Mouse (Mus musculus): ENCODE measurements around the gene Meaf6. TPM values are rescaled to one million over a fixed set of nuclear protein-coding genes. Genes with fewer than 3 reads are reported as not detected.

The Meaf6 gene
- polyA plus RNA-seq, 1 experiment: 140 TPM

DNA sequence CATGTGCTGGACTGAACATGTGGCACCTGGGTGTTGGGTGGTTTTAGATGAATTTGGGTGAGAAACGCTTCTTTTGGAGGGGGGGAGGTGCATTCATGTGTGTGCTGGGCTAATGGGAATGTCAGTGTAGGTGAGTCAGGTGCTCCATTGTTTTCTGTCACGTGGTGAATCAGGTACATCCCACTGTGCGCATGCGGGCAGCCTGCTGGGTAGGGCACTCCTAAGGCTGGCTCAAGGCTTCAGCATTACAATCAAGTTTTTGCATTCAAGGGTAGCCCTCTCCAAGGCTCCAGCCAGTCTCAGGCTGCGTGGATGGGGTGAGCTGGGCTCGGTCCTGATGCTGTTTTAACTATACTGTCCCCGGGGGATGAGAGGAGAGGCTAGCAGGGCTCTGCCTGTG, 77.8 kb downstream of the Meaf6 start:
- DNase-seq (ENCODE audit: low read depth): no peak
- TF ChIP-seq POLR2A (IDR thresholded peaks at IDR 0.05; ENCODE audit: borderline replicate concordance, extremely low read depth, insufficient read depth, insufficient read length, poor library complexity, severe bottlenecking): no peak
- no peak for TF ChIP-seq CTCF (IDR thresholded peaks at IDR 0.05; ENCODE audit: borderline replicate concordance, extremely low read depth, insufficient read depth, insufficient read length)

Other genes with a start within 250 kb of the Meaf6 start
- gene Yrdc, start 234.5 kb upstream of the Meaf6 start, polyA plus RNA-seq (2012; rRNA removed): 56.4 and 79.6 TPM in 2 replicates
- gene 1110065P20Rik, start 233.9 kb upstream of the Meaf6 start, polyA plus RNA-seq (2012; rRNA removed): 71.3 and 98.0 TPM in 2 replicates
- 48.8 and 50.3 TPM in 2 replicates for gene Maneal, start 223.0 kb upstream of the Meaf6 start, polyA plus RNA-seq (2012; rRNA removed)
- gene Epha10, start 204.2 kb upstream of the Meaf6 start, polyA plus RNA-seq (2012; rRNA removed): 18.0 and 25.0 TPM in 2 replicates
- 18.3 and 22.3 TPM in 2 replicates for gene 9930104L06Rik, start 148.1 kb upstream of the Meaf6 start, polyA plus RNA-seq (2012; rRNA removed)
- gene Cdca8, start 145.8 kb upstream of the Meaf6 start, polyA plus RNA-seq (2012; rRNA removed): 29.5 and 34.1 TPM in 2 replicates
- gene Rspo1, start 98.7 kb upstream of the Meaf6 start, polyA plus RNA-seq (2012; rRNA removed): 5.1 and 6.3 TPM in 2 replicates
- 95.4 and 95.6 TPM in 2 replicates for gene Gnl2, start 68.5 kb upstream of the Meaf6 start, polyA plus RNA-seq (2012; rRNA removed)
- gene Dnali1, start 19.4 kb upstream of the Meaf6 start, polyA plus RNA-seq (2012; rRNA removed): 1.2 and 1.8 TPM in 2 replicates
- gene Snip1, start 18.5 kb upstream of the Meaf6 start, polyA plus RNA-seq (2012; rRNA removed): 19.0 and 20.6 TPM in 2 replicates
- 0.57 and 0.85 TPM in 2 replicates for gene Zc3h12a, start 42.7 kb downstream of the Meaf6 start, polyA plus RNA-seq (2012; rRNA removed)